Mouse (Mus musculus): Measurements from ENCODE around the gene Klri2. TPM values are rescaled to one million over a fixed set of nuclear protein-coding genes. Genes with fewer than 3 reads are reported as not detected.

The Klri2 gene
- polyA plus RNA-seq, 1 experiment from 2014 or later, result not detected

DNA sequence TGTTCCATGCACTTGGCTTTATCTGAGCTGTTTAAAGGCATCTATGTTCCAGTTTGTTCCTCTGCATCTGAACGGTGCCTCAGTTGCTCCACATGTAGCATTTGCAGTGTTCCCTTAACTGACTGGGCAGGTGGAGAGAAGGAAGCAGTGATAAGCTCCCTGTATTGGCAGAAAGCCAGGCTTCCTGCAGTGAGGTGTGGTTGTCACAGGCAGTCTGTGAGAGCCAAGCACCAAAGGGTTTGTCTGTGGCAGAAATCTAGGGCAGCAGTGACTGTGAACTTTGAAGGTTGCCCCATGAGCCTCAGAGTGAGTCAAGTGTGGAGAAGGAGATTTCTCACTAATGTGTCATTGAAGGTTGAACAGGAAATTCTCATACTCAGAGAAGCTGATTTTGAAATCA is 59.9 kb downstream of the Klri2 start:
- H3K9me3 ChIP-seq (replicated peaks), result no peaks in the 10 kb centered on the region
- no peaks in the 10 kb centered on the region for H3K27me3 ChIP-seq (replicated peaks)
- no peaks in the 10 kb centered on the region for H3K36me3 ChIP-seq
- H3K9ac ChIP-seq, result no peak overlapping the region
- no peak for ATAC-seq (ENCODE audit: insufficient number of reproducible peaks, low FRiP score)
- no peak overlapping the region for H3K27ac ChIP-seq (ENCODE audit: poor library complexity, severe bottlenecking)
- no peak overlapping the region for H3K4me3 ChIP-seq
- no peaks in the 10 kb centered on the region for H3K4me1 ChIP-seq (replicated peaks)
- no peak overlapping the region for H3K4me2 ChIP-seq
- WGBS, result 57% methylated on average over 1 of the region's 1 CpGs

Small RNA genes within 50 kb of the gene (microRNA-seq; reads per million reads assigned to microRNA genes)
- gene Mir680-1, result not detected

Other genes with a start within 250 kb of the Klri2 start
- gene Olr1, start 233.3 kb downstream of the Klri2 start, polyA plus RNA-seq (2016; fragmentation: Nextera tagmentation; extraction: Ambion mirVana), result 0.42 and 0.46 TPM in 2 replicates
- gene Tmem52b, start 227.9 kb downstream of the Klri2 start, polyA plus RNA-seq (2016; fragmentation: Nextera tagmentation; extraction: Ambion mirVana), result not detected in 2 replicates
- 44.3 and 44.4 TPM in 2 replicates for gene Gabarapl1, start 207.3 kb downstream of the Klri2 start, polyA plus RNA-seq (2016; fragmentation: Nextera tagmentation; extraction: Ambion mirVana)
- not detected in 2 replicates for gene Klre1, start 162.6 kb downstream of the Klri2 start, polyA plus RNA-seq (2016; fragmentation: Nextera tagmentation; extraction: Ambion mirVana)
- 0.23 TPM in 1 of 2 replicates, not detected in the other for gene Klrd1, start 148.7 kb downstream of the Klri2 start, polyA plus RNA-seq (2016; fragmentation: Nextera tagmentation; extraction: Ambion mirVana)
- gene Klrk1, start 116.6 kb downstream of the Klri2 start, polyA plus RNA-seq (2016; fragmentation: Nextera tagmentation; extraction: Ambion mirVana), result not detected in 2 replicates
- gene Klrc3, start 97.1 kb downstream of the Klri2 start, polyA plus RNA-seq (2016; fragmentation: Nextera tagmentation; extraction: Ambion mirVana), result not detected in 2 replicates
- not detected in 2 replicates for gene Klrc2, start 79.8 kb downstream of the Klri2 start, polyA plus RNA-seq (2016; fragmentation: Nextera tagmentation; extraction: Ambion mirVana)
- gene Klrc1, start 61.5 kb downstream of the Klri2 start, polyA plus RNA-seq (2016; fragmentation: Nextera tagmentation; extraction: Ambion mirVana), result not detected in 2 replicates
- not detected in 2 replicates for gene Klri1, start 23.4 kb downstream of the Klri2 start, polyA plus RNA-seq (2016; fragmentation: Nextera tagmentation; extraction: Ambion mirVana)
- not detected in 2 replicates for gene Gm156, start 43.8 kb upstream of the Klri2 start, polyA plus RNA-seq (2016; fragmentation: Nextera tagmentation; extraction: Ambion mirVana)
- gene Gm17631, start 122.2 kb upstream of the Klri2 start, polyA plus RNA-seq (2016; fragmentation: Nextera tagmentation; extraction: Ambion mirVana), result not detected in 2 replicates
- not detected in 2 replicates for gene Klra17, start 136.2 kb upstream of the Klri2 start, polyA plus RNA-seq (2016; fragmentation: Nextera tagmentation; extraction: Ambion mirVana)
- gene Klra5, start 177.2 kb upstream of the Klri2 start, polyA plus RNA-seq (2016; fragmentation: Nextera tagmentation; extraction: Ambion mirVana), result not detected in 2 replicates

Measured in heart, embryonic 12.5 days (tissue).